Mouse (Mus musculus): ENCODE measurements around the gene Gm10134.

The Gm10134 gene

DNA sequence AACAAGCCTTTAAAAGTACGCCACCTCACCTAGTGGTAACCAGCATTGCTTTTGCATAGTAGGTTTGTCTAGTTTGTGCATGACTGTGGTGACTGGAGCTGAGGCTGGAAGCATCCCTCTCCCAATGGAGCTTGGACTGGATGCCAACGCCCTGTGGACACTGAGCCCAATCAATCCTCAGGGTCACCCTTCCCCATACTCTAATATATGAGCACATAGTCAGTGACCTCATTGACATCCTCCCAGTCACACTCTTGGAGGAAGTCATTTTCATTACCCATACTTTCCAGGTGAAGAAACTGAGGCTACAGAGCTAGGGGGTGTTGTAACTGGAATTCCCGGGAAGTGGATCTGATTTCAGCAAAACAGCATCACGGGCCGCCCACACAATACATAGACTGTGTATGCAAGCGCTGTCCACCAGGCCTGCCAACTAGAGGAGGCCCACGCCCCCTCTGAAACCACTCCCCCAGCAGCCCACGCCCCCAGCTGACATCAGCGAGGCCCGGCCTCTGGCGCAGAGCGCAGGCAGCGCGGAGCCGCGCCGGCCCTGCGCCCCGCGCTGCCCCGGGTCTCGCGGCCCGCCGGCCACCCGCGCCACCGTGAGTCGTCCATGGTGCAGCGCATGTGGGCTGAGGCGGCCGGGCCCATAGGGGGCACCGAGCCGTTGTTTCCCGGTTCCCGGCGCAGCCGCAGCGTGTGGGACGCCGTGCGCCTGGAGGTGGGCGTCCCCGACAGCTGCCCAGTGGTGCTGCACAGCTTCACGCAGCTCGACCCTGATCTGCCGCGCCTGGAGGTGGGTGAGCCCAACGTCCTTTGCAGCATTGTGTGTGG, 27.3 kb downstream of the Gm10134 start:
- peak; percentile 88 for DNase-seq (ENCODE audit: low read depth)

DNA sequence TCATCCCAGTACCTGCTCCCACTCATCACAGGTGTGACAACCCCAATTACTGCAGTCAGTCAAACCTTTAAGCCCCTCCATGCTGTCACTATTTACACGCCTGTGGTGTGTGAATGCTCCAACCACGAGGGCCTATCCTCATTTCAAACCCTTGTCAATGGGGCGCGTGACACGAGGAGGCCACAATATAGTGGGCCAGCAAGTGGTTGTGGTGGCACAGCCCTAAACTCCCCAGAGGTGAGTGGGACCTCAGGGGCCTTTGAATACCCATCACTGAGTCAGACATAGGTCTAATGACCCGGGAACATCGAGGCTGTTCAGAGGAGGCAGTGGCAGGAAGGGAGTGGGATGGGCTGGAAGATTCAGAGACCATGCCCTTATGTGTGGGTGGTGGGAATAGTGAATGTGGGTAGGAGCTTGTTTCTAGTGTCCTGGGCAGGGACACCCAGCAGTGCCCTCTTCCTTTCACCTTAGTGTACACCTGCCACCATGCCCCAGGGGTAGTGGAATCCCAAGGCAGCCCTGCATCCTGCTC, 28.1 kb downstream of the Gm10134 start:
- no peak for DNase-seq (ENCODE audit: low read depth)

GRCm38 (mm10) chr2:28534436-28535262, 28.8 kb downstream of the Gm10134 start:
- no peak for DNase-seq (ENCODE audit: low read depth)

- no peak for DNase-seq (ENCODE audit: low read depth)
These were observed 29.3 kb downstream of the Gm10134 start for GRCm38 (mm10) chr2:28535263-28535540.

- no peak for DNase-seq (ENCODE audit: low read depth)
These were observed 29.8 kb downstream of the Gm10134 start for GRCm38 (mm10) chr2:28535650-28536049.

DNA sequence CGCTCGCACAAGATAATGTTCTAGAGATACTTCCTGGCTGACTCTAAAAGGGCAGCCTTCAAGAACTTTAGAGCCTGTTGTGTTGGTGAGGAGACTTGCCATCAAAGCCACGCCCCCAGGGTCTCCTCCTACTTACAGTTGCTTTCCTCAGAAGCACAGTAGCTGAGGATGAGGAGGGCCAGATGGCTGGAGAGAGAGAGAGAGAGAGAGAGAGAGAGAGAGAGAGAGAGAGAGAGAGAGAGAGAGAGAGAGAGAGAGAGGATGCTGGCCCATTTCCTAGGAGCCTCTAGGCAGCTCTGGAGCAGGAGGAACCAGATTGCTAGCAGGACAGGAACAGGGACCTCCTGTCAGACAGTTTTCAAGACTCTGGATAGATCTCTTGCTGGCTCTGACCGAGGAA, 30.3 kb downstream of the Gm10134 start:
- DNase-seq (ENCODE audit: low read depth) = no peak

DNA sequence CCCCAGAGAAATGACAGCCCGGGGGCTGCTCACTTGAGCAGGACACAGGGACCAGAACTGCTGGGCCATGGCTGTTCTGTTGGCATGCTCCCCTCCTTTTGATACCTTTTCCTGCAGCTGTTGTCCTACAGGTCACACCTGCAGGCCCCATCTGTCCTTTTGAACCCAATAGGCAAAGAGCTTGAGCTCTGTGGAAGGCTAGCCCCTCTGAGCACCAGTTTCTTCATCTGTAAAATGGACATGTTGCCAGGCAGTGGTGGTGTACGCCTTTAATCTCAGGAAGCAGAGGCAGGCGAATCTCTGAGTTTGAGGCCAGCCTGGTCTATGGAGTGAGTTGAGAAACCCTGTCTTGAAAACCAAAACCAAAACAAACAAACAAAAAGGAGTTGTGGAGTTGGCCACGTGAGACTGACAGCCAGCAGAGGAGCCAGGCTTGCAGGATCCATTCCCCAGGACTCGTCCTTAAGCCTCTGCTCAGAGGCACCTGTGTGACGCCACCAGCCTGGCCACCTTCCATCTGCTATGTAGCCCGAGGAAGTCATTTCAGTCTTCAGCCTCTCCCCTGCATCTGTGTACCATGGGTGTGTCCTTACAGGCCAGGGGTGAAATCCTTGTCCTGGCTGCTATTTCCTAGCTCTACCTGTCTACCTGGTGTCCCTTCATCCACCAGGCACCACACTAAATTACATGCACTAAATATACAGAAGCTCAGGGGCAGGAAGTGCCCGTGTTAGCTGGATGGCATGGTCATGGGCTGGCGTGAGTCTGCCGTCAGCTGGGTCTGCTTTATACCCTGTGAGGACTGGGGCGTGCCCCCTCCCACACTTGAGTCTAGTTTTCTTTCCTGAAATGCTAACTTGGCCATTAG, 31.1 kb downstream of the Gm10134 start:
- DNase-seq (ENCODE audit: low read depth) = no peak

- no peak for DNase-seq (ENCODE audit: low read depth)
These were observed 31.7 kb downstream of the Gm10134 start for GRCm38 (mm10) chr2:28537634-28537920.

DNA sequence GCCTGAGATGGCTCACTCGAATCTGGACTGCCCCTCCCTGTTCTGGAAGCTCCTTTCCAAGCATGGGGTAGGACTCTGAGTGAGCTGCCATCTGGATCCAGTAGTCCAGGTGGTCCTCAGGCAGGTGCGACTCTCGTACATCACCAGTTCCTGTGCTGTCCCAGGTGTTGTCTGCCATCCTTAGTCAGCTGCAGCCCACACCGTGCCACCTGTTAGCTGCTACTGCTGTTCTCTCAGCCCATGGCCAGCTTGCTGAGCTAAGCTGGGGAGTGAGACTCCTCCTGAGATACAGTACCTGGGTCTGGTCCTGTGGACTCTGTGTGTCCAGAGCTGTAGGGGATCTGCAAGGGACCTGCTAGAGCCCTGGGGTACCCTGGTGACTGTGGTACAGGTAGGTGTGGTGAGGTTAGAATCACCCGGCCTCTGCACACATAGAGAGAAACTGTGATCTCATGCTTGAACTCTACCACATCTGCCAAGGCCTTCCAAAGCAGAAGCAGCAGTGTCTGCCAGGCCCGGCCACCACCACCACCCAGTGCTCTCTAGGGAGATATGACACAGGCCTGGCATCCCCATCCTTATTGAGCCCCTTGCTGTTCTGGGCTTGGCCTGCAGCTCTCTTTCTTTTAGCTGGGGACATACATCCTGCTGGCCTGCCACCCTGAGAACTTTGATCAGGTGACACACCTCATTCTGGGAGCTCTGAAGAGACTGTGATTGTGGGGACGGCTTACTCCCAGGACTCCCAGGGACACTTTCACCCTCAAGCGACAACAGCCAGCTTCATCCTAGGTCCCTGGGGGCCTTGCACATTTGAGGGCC, 32.3 kb downstream of the Gm10134 start:
- DNase-seq (ENCODE audit: low read depth) = no peak

DNA sequence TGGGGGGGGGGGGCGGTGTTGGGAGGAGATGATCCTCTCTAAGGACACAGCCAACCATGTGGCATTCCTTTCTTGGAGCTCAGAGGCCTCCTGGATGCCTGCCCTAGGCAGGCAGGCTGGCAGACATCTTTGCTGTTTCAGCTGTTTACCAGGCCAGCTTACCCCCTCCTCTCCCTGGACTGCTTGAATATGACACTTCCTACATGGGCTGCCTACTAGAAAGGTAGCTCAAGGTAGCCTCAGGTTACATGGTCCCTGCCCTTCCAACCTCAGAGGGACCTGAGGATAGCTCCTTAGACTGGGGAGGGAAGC, 32.9 kb downstream of the Gm10134 start:
- DNase-seq (ENCODE audit: low read depth) = no peak

- DNase-seq (ENCODE audit: low read depth) = no peak
These were observed 33.3 kb downstream of the Gm10134 start for GRCm38 (mm10) chr2:28539206-28539605.

DNA sequence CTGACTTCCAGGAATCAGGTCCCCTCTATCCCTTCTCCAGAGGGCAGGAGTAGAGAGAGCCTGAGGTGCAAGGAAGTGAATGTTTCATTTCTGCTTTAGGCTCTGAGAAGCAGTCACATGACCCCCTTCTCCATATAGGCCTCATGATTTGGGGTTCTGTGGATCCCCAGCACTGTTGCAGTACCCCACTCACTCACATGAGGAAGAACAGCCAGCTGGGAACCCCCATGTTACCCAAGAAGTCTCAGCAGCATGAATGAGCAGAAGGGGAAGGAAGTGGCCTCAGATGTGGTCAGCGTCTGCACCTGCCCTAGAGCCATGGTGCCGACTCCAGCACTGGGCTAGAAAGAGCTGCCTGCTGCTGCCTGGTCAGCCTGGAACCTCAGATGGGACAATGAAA, 34.1 kb downstream of the Gm10134 start:
- DNase-seq (ENCODE audit: low read depth) = peak; percentile 66

GRCm38 (mm10) chr2:28540587-28541227, 34.8 kb downstream of the Gm10134 start:
- DNase-seq (ENCODE audit: low read depth) = no peak

DNA sequence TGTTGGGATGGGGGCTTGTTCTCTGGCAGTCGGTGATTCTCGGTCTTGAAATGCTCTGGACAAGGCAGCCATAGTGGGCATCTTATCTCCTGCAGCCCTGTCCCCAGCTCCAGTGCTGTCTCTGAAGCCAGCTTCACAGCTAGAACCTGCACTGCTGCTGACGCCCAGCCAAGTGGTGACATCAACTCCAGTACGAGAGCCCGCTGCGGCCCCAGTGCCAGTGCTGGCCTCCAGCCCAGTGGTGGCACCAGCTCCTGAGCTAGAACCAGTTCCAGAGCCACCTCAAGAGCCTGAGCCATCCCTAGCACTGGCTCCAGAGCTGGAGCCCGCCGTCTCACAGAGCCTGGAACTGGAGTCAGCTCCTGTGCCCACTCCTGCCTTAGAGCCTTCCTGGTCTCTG, 38.0 kb downstream of the Gm10134 start:
- DNase-seq (ENCODE audit: low read depth) = no peak

DNA sequence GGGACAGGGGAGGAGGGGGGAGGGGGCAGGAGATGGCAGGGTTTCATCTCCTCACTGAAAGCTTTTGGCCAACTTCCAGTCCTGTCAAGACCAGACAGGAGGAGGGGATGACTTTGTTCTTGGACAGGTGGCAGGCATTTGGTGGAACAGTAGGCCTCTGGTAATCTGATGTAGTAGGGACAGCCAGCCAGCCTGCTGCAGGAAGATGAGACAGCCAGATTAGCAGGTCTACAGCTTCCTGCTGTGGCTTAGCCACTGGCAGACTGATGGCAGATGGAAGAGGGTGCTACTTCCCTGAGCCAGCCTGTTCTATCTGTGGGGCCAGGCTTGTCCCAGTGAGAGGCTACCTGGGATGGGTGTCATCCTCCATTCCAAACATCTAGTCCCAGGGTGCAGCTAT, 40.1 kb downstream of the Gm10134 start:
- no peak for DNase-seq (ENCODE audit: low read depth)

DNA sequence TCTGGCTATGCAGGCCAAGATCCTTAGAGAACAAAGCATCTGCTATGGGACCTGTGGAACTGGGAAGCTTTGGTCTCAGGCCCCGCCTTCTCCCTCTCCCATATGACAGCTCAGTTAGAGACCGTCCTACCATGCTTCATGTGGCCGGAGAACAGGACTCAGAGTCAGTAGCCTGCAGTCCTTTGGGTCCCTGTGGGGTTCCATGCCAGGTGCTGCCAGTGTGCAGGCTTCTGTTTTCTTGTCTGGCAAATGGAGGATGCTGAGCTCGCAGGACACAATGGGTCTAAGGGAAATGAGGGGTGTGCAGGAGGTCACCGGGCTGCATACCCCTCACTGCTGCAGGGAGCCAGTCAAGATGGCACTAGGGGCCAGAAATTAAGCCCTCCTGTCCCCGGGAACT, 40.7 kb downstream of the Gm10134 start:
- DNase-seq (ENCODE audit: low read depth) = no peak

DNA sequence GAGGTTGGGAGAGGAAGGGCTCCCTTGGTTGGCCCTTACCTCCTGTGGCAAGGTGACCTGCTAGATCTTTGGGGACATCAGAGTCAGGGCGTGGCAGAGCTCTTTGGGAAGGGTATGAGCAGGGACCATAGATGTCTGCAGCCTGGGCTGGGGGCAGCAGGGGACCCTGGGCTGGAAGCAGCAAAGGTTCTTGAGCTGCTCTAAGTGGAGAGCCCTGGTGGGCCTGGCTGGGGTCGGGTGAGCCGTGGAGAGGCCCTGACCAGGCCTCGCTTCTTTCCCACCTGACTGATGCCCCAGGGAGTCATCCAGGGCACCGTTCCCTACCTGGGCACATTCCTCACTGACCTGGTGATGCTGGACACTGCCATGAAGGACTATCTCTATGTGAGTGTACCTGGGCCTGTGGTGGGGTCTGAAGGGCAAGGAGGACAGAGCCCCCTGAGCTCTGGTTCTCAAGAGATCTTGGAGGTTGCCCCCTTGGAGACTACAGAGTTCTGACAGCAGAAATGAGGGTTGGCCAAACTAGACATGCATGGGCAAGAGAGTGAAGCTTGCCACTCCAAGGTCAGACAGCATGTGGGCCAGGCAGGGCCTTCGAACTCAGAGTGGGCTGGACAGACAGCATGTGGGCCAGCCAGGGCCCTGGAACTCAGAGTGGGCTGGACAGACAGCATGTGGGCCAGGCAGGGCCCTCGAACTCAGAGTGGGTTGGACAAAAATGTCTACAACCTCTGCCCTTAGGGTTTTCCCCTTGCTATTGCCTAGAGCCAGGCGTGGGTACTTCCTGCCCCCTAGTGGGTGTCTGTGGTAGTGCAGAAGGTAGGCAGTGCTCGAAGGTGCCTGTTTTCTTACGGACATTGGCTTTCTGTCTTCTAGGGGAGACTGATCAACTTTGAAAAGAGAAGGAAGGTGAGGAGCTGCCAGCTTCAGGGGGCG, 41.6 kb downstream of the Gm10134 start:
- DNase-seq (ENCODE audit: low read depth) = peak; percentile 92

DNA sequence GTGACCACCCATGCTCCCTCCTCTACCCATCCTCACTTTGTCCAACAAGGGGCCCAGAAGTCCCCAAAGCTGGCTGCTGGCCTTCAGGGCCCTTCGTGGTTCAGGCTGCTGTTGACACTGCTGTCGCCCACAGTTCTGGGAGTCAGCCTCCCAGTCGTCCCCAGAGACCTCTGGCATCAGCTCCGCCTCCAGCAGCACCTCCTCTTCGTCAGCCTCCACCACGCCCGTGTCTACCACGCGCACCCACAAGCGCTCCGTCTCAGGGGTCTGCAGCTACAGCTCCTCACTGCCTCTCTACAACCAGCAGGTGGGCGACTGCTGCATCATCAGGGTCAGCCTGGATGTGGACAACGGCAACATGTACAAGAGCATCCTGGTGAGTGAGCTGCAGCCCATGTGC, 43.3 kb downstream of the Gm10134 start:
- DNase-seq (ENCODE audit: low read depth) = no peak

DNA sequence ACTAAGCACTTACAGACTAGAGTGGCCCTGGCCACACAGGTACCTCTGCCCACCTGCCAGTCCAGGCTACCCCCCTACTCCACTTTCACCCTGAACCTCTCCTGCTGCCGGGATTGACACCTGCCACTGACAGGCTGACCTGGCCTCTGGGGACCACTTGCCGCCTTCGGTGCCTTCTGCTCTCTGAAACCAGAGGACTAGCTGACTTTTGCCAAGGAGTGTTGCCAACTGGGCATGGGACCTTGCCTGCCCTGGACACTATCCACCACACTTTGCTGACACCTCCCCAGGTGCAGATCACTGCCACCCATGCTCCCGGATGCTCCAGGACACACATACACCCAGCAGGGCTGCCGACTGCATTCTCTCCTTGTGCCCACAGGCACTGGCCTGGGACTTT, 46.4 kb downstream of the Gm10134 start:
- DNase-seq (ENCODE audit: low read depth) = no peak
